Mouse (Mus musculus) frontal cortex, postnatal 14 days (tissue): Measurements from ENCODE around the gene Irf9.

Source experiments
- DNase-seq, 2 experiments: peaks; one replicate each; pipeline ENCODE4 v3.0.0; 2022; ENCODE audit warnings: low spot score in 2 of 2

Gene Irf9

DNA sequence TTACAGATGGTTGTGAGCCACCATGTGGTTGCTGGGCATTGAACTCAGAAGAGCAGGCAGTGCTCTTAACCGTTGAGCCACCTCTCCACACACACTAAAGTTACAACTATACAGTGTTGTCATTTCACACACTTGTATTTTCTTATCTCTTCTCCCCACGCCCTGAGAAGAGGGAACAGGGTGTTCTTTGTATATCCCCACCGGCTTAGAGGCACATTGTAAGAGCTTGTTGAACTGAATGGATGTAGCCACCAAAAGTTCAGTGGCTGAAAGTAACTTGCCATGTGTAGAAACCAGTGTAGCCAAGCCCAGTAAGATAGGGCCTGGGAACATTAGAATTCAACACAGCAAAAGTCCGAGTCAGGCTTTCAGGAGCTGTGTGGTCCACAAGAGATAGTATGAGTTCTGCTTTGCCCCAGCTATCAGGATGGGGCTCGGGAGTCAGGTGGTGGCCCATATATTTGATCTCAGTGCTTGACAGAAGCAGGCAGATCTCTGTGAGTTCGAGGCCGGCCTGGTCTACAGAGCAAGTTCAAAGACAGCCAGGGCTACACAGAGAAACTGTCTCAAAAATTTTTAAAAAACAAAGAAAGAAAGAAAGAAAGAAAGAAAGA, 11.3 kb downstream of the Irf9 start:
- DNase-seq = no peak

DNA sequence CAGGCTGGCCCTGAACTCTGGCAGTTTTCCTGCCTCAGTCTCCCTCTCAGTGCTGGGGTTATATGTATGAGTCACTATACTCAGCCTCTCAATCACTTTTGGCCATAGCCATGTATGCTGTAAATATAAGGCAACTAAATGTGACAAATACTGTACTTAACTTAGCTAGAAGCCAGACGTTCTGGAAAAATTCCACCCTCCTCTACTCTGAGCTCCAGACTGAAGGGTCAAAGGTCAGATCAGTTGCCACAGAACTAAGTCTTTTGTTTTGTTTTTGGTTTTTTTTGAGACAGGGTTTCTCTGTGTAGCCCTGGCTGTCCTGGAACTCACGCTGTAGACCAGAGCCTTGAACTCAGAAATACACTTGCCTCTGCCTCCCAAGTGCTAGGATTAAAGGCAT, 12.5 kb downstream of the Irf9 start:
- no peak for DNase-seq

DNA sequence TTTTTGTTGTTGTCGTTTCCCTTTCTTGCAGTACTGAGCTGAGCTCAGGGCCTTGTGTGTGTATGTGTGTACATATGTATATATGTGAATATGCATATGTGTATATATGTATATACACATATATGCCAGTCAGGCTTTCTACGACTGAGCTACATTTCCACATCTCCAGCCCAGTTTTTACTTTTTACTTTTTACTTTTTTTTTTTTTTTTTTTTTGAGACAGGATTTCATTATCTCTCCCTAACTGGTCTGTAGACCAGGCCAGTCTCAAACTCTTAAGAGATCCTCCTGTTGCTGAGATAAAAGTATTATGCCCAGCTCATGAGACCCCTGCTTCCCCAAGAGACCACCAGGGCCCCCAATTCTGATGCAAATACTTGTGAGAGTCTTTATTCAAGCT, 13.5 kb downstream of the Irf9 start:
- DNase-seq = no peak

DNA sequence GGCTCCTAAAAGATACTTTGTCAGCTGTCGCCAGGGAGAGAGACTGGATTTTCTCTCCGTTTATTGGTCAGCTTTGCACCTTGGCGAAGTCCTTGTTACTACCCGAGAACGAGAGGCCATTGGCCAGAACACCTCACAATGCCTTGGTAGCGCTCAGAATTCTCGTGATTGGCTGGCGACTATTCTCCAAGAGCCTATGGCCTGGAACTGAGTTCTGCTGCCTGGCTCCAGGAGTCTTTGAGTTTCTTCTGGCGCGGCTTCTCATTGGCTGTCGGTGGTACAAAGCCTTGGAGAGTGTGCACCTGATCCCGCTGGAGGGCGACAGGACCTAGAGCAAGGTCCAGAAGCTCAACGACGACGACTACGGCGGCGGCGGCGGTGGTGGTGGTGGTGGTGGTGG, 14.5 kb downstream of the Irf9 start, which contains the start of gene Rec8:
Gene Rec8, plus strand, starts transcription at position 216 of the 400 bp plus-strand sequence.
- DNase-seq = no peak

DNA sequence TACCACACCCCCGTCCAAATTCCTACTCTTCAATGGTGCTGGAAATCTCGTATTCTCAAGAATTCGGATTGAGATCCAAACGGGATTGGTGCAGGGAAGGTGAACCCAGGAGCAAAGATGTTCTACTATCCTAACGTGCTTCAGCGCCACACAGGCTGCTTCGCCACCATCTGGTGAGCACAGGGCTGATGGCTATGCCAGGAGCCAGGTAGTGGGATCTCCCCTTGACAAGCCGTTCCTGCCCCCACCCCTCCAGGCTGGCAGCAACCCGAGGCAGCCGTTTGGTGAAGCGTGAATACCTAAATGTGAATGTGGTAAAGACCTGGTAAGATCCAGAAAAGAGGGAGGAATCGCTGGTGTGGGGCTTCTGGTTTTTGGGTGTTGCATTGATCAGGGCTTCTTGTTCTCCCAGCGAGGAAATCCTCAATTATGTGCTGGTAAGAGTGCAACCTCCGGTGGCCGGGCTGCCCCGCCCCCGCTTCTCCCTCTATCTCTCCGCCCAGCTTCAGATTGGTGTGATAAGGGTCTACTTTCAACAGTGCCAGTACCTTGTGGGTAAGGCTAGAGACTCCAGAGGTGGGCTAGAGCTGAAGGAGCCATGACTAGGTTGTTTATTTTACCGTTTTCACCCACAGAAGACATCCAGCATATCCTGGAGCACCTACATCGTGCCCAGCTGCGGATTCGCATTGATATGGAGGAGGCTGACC, 15.3 kb downstream of the Irf9 start:
- DNase-seq = no peak

DNA sequence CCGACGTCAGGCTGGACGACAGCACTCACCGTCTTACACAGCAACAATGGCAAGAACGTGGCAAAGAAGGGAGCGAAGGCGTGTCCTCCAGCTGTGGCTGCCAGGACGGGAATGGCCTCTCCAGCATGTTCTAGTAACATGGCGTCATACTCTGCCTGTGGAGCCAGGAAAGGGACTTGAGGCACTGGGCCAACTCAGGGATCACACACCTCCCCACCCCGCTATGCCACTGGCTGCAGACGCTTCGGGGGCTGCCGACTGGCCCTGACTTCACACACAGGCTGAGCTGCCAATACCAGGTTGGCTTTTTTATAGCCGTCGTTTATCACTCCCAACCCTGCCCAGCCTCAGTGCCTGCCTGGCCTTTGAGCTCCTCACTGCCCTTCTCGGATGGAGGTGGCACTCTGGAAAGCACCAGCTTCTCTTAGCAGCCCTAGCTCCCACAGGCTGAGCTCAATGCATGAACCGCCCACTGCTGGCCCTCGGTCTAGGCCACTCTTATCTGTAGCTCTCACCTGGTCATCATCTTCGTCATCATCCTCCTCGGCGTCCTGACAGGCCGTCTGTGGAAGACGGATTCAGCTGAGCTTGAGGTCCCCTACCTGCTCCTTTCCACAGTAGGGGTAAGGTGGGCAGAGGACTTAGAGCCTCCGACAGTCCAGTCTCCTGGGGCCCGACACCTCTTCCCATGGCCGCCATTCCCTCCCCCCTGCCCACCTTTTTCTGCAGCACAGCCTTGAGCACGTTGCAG, 24.9 kb downstream of the Irf9 start:
- DNase-seq = no peak

GRCm38 (mm10) chr14:55629312-55629711, 25.9 kb downstream of the Irf9 start:
- DNase-seq = no peak

DNA sequence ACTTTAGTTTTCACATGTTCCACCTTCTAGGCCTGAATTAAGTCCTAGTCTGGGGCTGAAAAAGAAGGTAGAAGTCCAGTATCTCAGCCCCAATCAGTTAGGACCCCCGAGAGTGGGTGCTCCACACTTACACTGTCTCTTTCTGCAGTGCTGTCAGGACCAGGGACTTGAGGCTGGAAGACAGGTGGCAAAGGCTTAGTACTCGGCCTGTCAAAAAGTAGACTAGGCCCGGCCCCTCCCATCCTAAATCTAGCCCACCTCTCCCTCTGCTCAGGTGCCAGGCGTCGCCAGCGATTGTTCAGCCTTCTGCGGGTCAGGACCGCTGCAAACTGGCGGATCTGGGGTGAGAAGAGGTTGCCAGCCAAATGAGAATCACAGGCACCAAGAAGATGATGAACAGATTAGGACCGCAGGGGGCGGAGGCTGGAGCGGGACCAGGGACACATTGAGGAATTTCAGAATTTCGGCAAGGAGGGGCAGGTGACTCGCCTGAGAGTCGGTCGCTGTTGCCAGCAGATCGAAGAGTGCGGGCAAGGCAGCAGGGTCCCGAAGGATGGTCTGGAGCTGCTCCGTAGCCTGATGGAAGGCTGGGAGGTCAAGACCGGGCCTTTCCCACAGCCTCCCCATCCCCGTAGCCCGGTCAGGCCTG, 31.6 kb downstream of the Irf9 start:
- DNase-seq = peak in 1 of 2 experiments; percentile 14

- DNase-seq = peak; percentile 80 to 81
Observed at GRCm38 (mm10) chr14:55635523-55636007, 32.2 kb downstream of the Irf9 start, which contains the start of gene Ipo4. Gene Ipo4 (minus strand): TSS chr14:55635957.

DNA sequence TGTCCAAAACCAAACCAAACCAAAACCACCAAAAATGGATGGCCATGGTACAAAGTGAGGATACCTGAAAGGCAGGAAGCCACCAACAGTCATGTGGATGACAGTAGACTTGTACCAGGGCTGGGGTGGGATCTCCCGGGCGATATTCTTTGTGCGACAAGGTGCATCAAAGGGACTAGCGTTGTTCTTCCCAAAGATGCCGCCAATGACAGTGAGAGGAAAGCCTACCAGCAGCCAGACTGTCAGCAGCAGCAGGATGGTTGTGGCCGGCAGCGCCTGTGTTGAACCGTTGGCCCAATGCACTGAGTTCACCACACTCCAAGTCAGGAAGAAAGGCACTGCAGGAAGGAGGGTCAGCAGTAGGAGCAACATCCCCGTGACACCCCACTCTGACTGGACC, 34.4 kb downstream of the Irf9 start, which contains the start of gene Gm49378:
Gene Gm49378, minus strand, starts transcription at position 101 of the 400 bp plus-strand sequence.
- no peak for DNase-seq

GRCm38 (mm10) chr14:55640816-55641215, 37.4 kb downstream of the Irf9 start:
- DNase-seq = no peak

GRCm38 (mm10) chr14:55641291-55641690, 37.9 kb downstream of the Irf9 start:
- no peak for DNase-seq

DNA sequence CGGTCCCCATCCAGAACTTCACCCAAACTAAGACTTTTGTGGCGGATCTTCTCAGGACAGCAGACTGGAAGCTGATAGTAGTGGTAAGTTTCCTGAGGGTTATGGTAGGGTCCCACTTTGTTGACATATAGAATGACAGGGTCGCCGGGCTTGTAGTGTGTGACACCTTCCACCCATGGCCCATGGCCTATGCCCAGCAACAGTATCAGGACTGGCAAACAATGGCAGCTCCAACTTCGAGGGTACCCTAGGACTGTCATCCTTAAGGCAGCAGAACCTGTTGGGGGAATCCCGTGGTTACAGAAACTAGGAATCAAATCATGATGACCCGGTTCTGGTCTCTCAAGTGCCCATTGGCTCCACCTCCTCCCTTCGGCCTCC, 39.3 kb downstream of the Irf9 start:
- DNase-seq = no peak

DNA sequence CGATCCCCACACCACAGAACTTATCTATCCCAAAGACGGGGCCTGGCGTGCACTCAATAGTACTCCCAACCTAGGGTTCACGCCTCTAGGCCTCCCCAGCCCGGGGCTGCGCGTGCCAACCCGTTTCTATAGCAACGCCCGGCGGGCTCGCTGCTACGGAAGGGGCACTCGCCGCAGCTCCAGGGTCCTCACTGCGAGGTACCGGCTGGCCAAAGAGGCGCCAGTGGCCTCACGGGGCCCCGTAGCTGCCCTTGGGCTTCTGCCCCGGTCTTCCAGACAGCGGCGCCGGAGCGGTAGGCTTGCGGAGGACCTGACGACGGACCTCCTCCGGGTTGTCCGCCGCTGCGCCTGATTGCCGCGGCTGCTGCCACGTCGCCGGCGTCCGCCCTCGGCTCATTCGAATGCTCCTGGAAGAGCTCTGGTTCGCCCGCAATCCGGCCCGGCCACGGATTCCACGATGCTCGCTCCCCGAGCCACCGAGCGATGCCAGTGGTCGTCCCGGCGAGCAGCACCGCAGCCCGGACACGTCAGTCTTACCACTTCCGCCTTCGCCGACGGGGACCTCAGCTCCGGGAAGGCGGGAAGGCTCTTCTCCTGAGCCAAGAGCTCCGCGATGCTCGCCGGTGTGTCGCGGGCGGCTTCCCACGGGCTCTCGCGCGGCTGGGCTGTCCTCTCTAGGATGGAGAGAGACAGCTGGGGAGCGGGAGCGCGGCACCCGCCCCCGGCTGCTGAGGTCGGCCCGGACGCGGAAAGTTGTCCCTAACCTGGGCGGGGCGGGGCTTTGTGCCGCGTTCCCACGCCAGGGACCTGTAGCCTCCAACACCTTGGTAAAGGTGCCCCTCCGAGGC, 39.9 kb downstream of the Irf9 start, which contains the start of gene Tm9sf1:
Gene Tm9sf1, minus strand, starts transcription at position 747 of the 848 bp plus-strand sequence.
- peak; percentile 78 for DNase-seq

- no peak for DNase-seq
Observed at GRCm38 (mm10) chr14:55644261-55644888, 41.0 kb downstream of the Irf9 start.

GRCm38 (mm10) chr14:55649884-55650283, 46.5 kb downstream of the Irf9 start, which contains the start of gene Tssk4:
Gene Tssk4 (plus strand): TSS chr14:55650184.
- no peak for DNase-seq

- no peak for DNase-seq
Observed at GRCm38 (mm10) chr14:55651528-55651927, 48.2 kb downstream of the Irf9 start.

GRCm38 (mm10) chr14:55656935-55657334, 53.6 kb downstream of the Irf9 start:
- DNase-seq = no peak

GRCm38 (mm10) chr14:55658011-55658410, 54.6 kb downstream of the Irf9 start:
- no peak for DNase-seq
